ENCODE assay signal across 9 mouse cellular contexts in genomic region chr2:163054891-163055494, GRCm38 (mm10). TPM values are rescaled to one million over a fixed set of nuclear protein-coding genes. Genes with fewer than 3 reads are reported as not detected.
A peak's percentile ranks its signal among the peaks of the same experiment; 100 is the strongest.
DNase-seq lines count a peak whose midpoint lies in the region; ATAC-seq and TF ChIP-seq lines count a peak whose summit lies in the region.
"Had no signal": no experiment of that assay in that cellular context is flagged by ENCODE, and none has a peak within 500 bp of the region (broad histone marks: within the 10 kb centered on the region; RNA-seq: fewer than 3 reads in every experiment).

No protein-coding gene starts in this region.

- TF ChIP-seq CTCF in layer of hippocampus, adult 2 months (conservative IDR thresholded peaks at IDR 0.05): no peak

- WGBS in forebrain, embryonic 14.5 days: under 1% methylated on average over 34 of the region's 38 CpGs
- under 1% methylated on average over 38 of the region's 38 CpGs for WGBS in limb, embryonic 13.5 days
- 0% methylated on average over 31 of the region's 38 CpGs for WGBS in neural tube, embryonic 14.5 days

- ATAC-seq in forebrain, embryonic 14.5 days: peak; percentile 24
- 0 out of 2 replicates have a peak, but pooled peaks have one; percentile 2 for ATAC-seq in limb, embryonic 13.5 days (ENCODE audit: low FRiP score, low read depth)
- 0 out of 2 replicates have a peak, but pooled peaks have one; percentile 10 for ATAC-seq in neural tube, embryonic 14.5 days (ENCODE audit: low read depth)

- H3K4me2 ChIP-seq in forebrain, embryonic 14.5 days (ENCODE audit: low read length): peak overlapping the region; percentile 99
- peak overlapping the region; percentile 99 for H3K4me2 ChIP-seq in limb, embryonic 13.5 days (replicated peaks)
- peak overlapping the region; percentile 100 for H3K4me2 ChIP-seq in neural tube, embryonic 14.5 days (ENCODE audit: low read depth, low read length)

- peak overlapping the region; percentile 53 for H3K4me3 ChIP-seq in layer of hippocampus, adult 2 months
- H3K4me3 ChIP-seq in forebrain, embryonic 14.5 days (ENCODE audit: low read depth, low read length): peak overlapping the region; percentile 56
- peak overlapping the region; percentile 75 for H3K4me3 ChIP-seq in limb, embryonic 13.5 days
- peak overlapping the region; percentile 50 for H3K4me3 ChIP-seq in neural tube, embryonic 14.5 days (ENCODE audit: low read depth, low read length)

- H3K27me3 ChIP-seq in forebrain, embryonic 14.5 days (replicated peaks; ENCODE audit: control insufficient read depth, insufficient read depth, low read length): no peaks in the 10 kb centered on the region
- no peaks in the 10 kb centered on the region for H3K27me3 ChIP-seq in limb, embryonic 13.5 days
- H3K27me3 ChIP-seq in neural tube, embryonic 14.5 days (ENCODE audit: control insufficient read depth, insufficient read depth, low read length): 0 out of 2 replicates have a peak, but pooled peaks cover 2% of the 10 kb centered on the region

- H3K4me1 ChIP-seq in forebrain, embryonic 14.5 days (ENCODE audit: control insufficient read depth, insufficient read depth, low read length): peaks cover 16% of the 10 kb centered on the region
- peaks cover 21% of the 10 kb centered on the region for H3K4me1 ChIP-seq in limb, embryonic 13.5 days
- peaks cover 7% of the 10 kb centered on the region for H3K4me1 ChIP-seq in neural tube, embryonic 14.5 days (ENCODE audit: control insufficient read depth, insufficient read depth, low read length)

- no peak overlapping the region for H3K27ac ChIP-seq in layer of hippocampus, adult 2 months
- no peak overlapping the region for H3K27ac ChIP-seq in forebrain, embryonic 14.5 days (ENCODE audit: low read depth, low read length)
- H3K27ac ChIP-seq in limb, embryonic 13.5 days: no peak overlapping the region
- no peak overlapping the region for H3K27ac ChIP-seq in neural tube, embryonic 14.5 days (ENCODE audit: low read depth, low read length)

- no peak for DNase-seq in layer of hippocampus, adult 2 months (ENCODE audit: low spot score in 2 of 2)
- no peak for DNase-seq in layer of hippocampus, postnatal 25 days (ENCODE audit: extremely low spot score in 1 of 2, low spot score in 1 of 2)
- peak; percentile 63 for DNase-seq in R1 (ENCODE audit: low read depth, low spot score)
- peak; percentile 14 for DNase-seq in forebrain, embryonic 14.5 days (ENCODE audit: low spot score)
- no peak for DNase-seq in left cerebral cortex, adult 18-20 months (ENCODE audit: low spot score in 2 of 2)
- DNase-seq in cerebellum, adult 11 months: no peak

- H3K9ac ChIP-seq in forebrain, embryonic 14.5 days (ENCODE audit: low read length): peak overlapping the region; percentile 68
- peak overlapping the region; percentile 78 for H3K9ac ChIP-seq in limb, embryonic 13.5 days
- peak overlapping the region; percentile 37 for H3K9ac ChIP-seq in neural tube, embryonic 14.5 days (replicated peaks; ENCODE audit: low read depth, low read length)

- no peaks in the 10 kb centered on the region for H3K9me3 ChIP-seq in forebrain, embryonic 14.5 days (replicated peaks; ENCODE audit: control insufficient read depth, low read length)
- no peaks in the 10 kb centered on the region for H3K9me3 ChIP-seq in limb, embryonic 13.5 days
- H3K9me3 ChIP-seq in neural tube, embryonic 14.5 days (ENCODE audit: control insufficient read depth, low read length): no peaks in the 10 kb centered on the region

- no peaks in the 10 kb centered on the region for H3K36me3 ChIP-seq in forebrain, embryonic 14.5 days (ENCODE audit: control insufficient read depth, insufficient read depth, low read length)
- H3K36me3 ChIP-seq in limb, embryonic 13.5 days: no peaks in the 10 kb centered on the region
- H3K36me3 ChIP-seq in neural tube, embryonic 14.5 days (ENCODE audit: control insufficient read depth, insufficient read depth, low read length): no peaks in the 10 kb centered on the region

RNA-seq across cellular contexts. Expression of gene Mybl2, which starts 0.5 kb away (rescaled TPM):
- 1 to 10 TPM; 1.8 to 2.6 TPM for total RNA-seq in layer of hippocampus, adult 2 months (2021)
- 1 to 10 TPM; 1.3 to 2.1 TPM for total RNA-seq in layer of hippocampus, postnatal 25 days (2021)
- 8.4 and 10.5 TPM in 2 replicates for polyA plus RNA-seq in forebrain, embryonic 14.5 days (2014; fragmentation: Nextera tagmentation; extraction: Ambion mirVana)
- polyA plus RNA-seq in limb, embryonic 13.5 days (2015; fragmentation: Nextera tagmentation; extraction: Ambion mirVana): 23.8 and 26.3 TPM in 2 replicates
- 1.7 and 1.9 TPM in 2 replicates for polyA plus RNA-seq in neural tube, embryonic 14.5 days (2014; fragmentation: Nextera tagmentation; extraction: Ambion mirVana)
- total RNA-seq in left cerebral cortex, adult 18-20 months (2021): 1 to 10 TPM in 1 of 2 experiments, under 1 TPM in 1; 0.59 to 2.2 TPM

RNA-seq across cellular contexts. Expression of gene Gtsf1l, which starts 32.7 kb away (rescaled TPM):
- not detected for total RNA-seq in layer of hippocampus, adult 2 months (2021)
- not detected for total RNA-seq in layer of hippocampus, postnatal 25 days (2021)
- polyA plus RNA-seq in forebrain, embryonic 14.5 days (2014; fragmentation: Nextera tagmentation; extraction: Ambion mirVana): 0.22 TPM in 1 of 2 replicates, not detected in the other
- polyA plus RNA-seq in limb, embryonic 13.5 days (2015; fragmentation: Nextera tagmentation; extraction: Ambion mirVana): not detected in 2 replicates
- not detected in 2 replicates for polyA plus RNA-seq in neural tube, embryonic 14.5 days (2014; fragmentation: Nextera tagmentation; extraction: Ambion mirVana)
- not detected for total RNA-seq in left cerebral cortex, adult 18-20 months (2021)
- total RNA-seq: heart, adult 18-20 months had no signal

RNA-seq across cellular contexts. Expression of gene Ift52, which starts 37.8 kb away (rescaled TPM):
- 10 to 100 TPM; 28.4 to 31.3 TPM for total RNA-seq in layer of hippocampus, adult 2 months (2021)
- total RNA-seq in layer of hippocampus, postnatal 25 days (2021): 10 to 100 TPM; 28.6 to 30.8 TPM
- polyA plus RNA-seq in forebrain, embryonic 14.5 days (2014; fragmentation: Nextera tagmentation; extraction: Ambion mirVana): 39.9 and 42.6 TPM in 2 replicates
- 55.3 and 56.9 TPM in 2 replicates for polyA plus RNA-seq in limb, embryonic 13.5 days (2015; fragmentation: Nextera tagmentation; extraction: Ambion mirVana)
- polyA plus RNA-seq in neural tube, embryonic 14.5 days (2014; fragmentation: Nextera tagmentation; extraction: Ambion mirVana): 36.8 and 37.2 TPM in 2 replicates
- 10 to 100 TPM; 36.2 to 41.9 TPM for total RNA-seq in left cerebral cortex, adult 18-20 months (2021)

Comparison
In these comparisons a context has a peak if more than half of its experiments do, and no peak if none do; other contexts are left out.
1. DNase-seq: peak in R1 (single experiment) and forebrain, embryonic 14.5 days (single experiment); none in layer of hippocampus, adult 2 months (0 of 2), layer of hippocampus, postnatal 25 days (0 of 2), left cerebral cortex, adult 18-20 months (0 of 2) and cerebellum, adult 11 months (single experiment).
2. Peak in every context shown above with its lines, with median percentiles within 50 percentile points of each other: H3K4me3 ChIP-seq, ATAC-seq, H3K4me2 ChIP-seq and H3K9ac ChIP-seq.